Mouse (Mus musculus) cerebellum, adult 2 months (tissue): Measurements from ENCODE around the gene Mllt1. TPM values are rescaled to one million over a fixed set of nuclear protein-coding genes. Genes with fewer than 3 reads are reported as not detected.

Source experiments
- DNase-seq, 2 experiments: peaks; one replicate each; pipeline ENCODE4 v3.0.0; 2021
- H3K27ac ChIP-seq: fragments of 200-500 bp; 2 replicates; pipeline ENCODE4 v1.5.1; 2012; ENCODE audit warnings: low read length, control low read depth, inconsistent platforms; ENCODE audit not compliant: insufficient read depth
- H3K27me3 ChIP-seq: fragments of 200-500 bp; 2 replicates; pipeline ENCODE4 v1.6.1; 2012; ENCODE audit warnings: inconsistent platforms, mild to moderate bottlenecking, low read length, moderate library complexity; ENCODE audit not compliant: control insufficient read depth, insufficient read depth
- H3K4me1 ChIP-seq: fragments of 200-500 bp; 2 replicates; pipeline ENCODE4 v1.6.1; 2011; ENCODE audit warnings: low read length; ENCODE audit not compliant: control insufficient read depth, insufficient read depth
- H3K4me3 ChIP-seq: fragments of 200-500 bp; replicated peaks from 2 replicates; pipeline ENCODE3; 2011; ENCODE audit warnings: mild to moderate bottlenecking, low read depth, low read length, control low read depth; ENCODE audit not compliant: insufficient read depth
- CTCF ChIP-seq: fragments of 200-500 bp; IDR thresholded peaks from 2 replicates; pipeline ENCODE4 v1.5.1; 2011; ENCODE audit warnings: low read depth, mild to moderate bottlenecking, control low read depth, low read length, moderate library complexity, borderline replicate concordance; ENCODE audit not compliant: insufficient read depth
- POLR2A ChIP-seq: fragments of 200-500 bp; IDR thresholded peaks from 2 replicates; pipeline ENCODE4 v1.6.1; 2011; ENCODE audit warnings: low read length, control low read depth, borderline replicate concordance; ENCODE audit not compliant: insufficient read depth
- WGBS: fragments of 180-500 bp; shearing (Covaris S2); methylation state at CpG from one replicate; pipeline ENCODE4 v1.1.7; 2018; 5-methylcytosine and 5-hydroxymethylcytosine counted together
- polyA plus RNA-seq: library from polyadenylated mRNA; depleted of rRNA; stranded (reverse); fragments of >200 nt; gene quantifications from 2 replicates; pipeline ENCODE4 v1.2.3, GENCODE M21; 2012

Gene Mllt1
- polyA plus RNA-seq, 1 experiment, result 45.7 TPM

- Histone ChIP-seq H3K4me1 (no peaks in the 10 kb centered on the region), H3K4me3 (no peak within 1 kb of the TSS), H3K27ac (no peak within 1 kb of the TSS), H3K27me3 (no peaks in the 10 kb centered on the region)
- no peak for TF ChIP-seq POLR2A
- no peak for TF ChIP-seq CTCF
- 81% methylated on average over 2 of the region's 2 CpGs for WGBS
- DNase-seq, result no peak
Measured at GRCm38 (mm10) chr17:56874237-56874636, 61.0 kb downstream of the Mllt1 start, which contains the start of gene Acsbg2. TSS of gene Acsbg2 (minus strand) at chr17:56874447.

- H3K27me3 ChIP-seq, result no peaks in the 10 kb centered on the region
- DNase-seq, result no peak
- WGBS, result 73% methylated on average over 7 of the region's 7 CpGs
- no peaks in the 10 kb centered on the region for H3K4me1 ChIP-seq
- no peak overlapping the region for H3K4me3 ChIP-seq
- no peak overlapping the region for H3K27ac ChIP-seq
- TF ChIP-seq POLR2A (no peak), CTCF (no peak)
Measured at GRCm38 (mm10) chr17:56872512-56872911, 62.7 kb downstream of the Mllt1 start.

DNA sequence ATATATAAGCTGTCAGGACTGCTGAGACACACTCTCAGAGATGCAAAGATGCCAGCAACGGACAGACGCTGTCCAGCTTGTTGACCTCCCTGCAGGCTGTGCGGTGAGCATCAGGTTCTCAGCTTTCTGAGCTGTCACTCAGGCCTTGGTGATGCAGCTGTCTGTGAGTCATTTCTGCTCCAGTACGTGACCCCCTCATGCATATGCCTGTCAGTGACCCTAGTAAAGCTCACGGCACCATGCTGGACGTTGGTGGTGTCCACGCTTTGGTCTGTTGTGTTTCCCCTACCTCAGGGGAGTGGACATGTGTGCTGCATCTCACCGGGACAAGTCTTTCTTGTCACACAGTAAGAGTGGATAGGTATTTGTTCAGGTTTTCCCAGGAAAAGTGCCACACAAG lies 63.4 kb downstream of the Mllt1 start:
- no peaks in the 10 kb centered on the region for H3K4me1 ChIP-seq
- no peak overlapping the region for H3K27ac ChIP-seq
- TF ChIP-seq POLR2A (no peak), CTCF (no peak)
- DNase-seq, result no peak
- no peak overlapping the region for H3K4me3 ChIP-seq
- no peaks in the 10 kb centered on the region for H3K27me3 ChIP-seq
- 52% methylated on average over 8 of the region's 8 CpGs for whole genome bisulfite sequencing

- Histone ChIP-seq H3K4me1 (no peaks in the 10 kb centered on the region), H3K27me3 (no peaks in the 10 kb centered on the region), H3K27ac (no peak overlapping the region), H3K4me3 (no peak overlapping the region)
- TF ChIP-seq CTCF (no peak), POLR2A (no peak)
- 79% methylated on average over 15 of the region's 15 CpGs for WGBS
- DNase-seq, result no peak
Measured at GRCm38 (mm10) chr17:56870287-56870953, 64.8 kb downstream of the Mllt1 start.

- H3K27ac ChIP-seq, result no peak overlapping the region
- no peak for DNase-seq
- 65% methylated on average over 9 of the region's 9 CpGs for WGBS
- no peak overlapping the region for H3K4me3 ChIP-seq
- H3K27me3 ChIP-seq, result no peaks in the 10 kb centered on the region
- no peaks in the 10 kb centered on the region for H3K4me1 ChIP-seq
- no peak for TF ChIP-seq CTCF
- TF ChIP-seq POLR2A, result no peak
Measured at GRCm38 (mm10) chr17:56869481-56869977, 65.7 kb downstream of the Mllt1 start.

DNA sequence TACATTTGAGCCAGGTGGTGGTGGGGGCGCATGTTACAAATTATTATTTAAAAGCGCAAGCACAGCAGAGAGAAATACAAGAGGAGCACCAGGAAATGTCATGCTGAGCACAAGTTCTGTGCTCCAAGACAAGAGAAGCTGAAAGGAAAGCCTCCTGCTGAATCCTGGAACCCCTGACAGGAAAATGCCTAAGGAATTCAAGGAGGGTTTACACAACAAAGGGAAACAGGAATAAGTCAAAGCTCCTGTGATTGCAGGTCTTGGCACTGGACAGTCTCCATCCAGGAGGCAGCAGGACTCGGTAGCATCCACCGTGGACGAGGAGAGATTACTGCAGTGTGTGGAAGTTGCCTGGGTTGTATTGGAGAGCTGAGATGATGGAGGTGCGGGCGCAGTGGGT lies 69.1 kb downstream of the Mllt1 start:
- no peak for TF ChIP-seq POLR2A
- TF ChIP-seq CTCF, result no peak
- no peak for DNase-seq
- Histone ChIP-seq H3K4me1 (no peaks in the 10 kb centered on the region), H3K27me3 (no peaks in the 10 kb centered on the region), H3K4me3 (no peak overlapping the region), H3K27ac (no peak overlapping the region)
- 57% methylated on average over 7 of the region's 7 CpGs for WGBS

- Histone ChIP-seq H3K27me3 (no peaks in the 10 kb centered on the region), H3K27ac (no peak overlapping the region), H3K4me1 (no peaks in the 10 kb centered on the region), H3K4me3 (no peak overlapping the region)
- 70% methylated on average over 3 of the region's 3 CpGs for WGBS
- no peak for DNase-seq
- TF ChIP-seq POLR2A (no peak), CTCF (no peak)
Measured at GRCm38 (mm10) chr17:56861197-56861596, 74.0 kb downstream of the Mllt1 start.

DNA sequence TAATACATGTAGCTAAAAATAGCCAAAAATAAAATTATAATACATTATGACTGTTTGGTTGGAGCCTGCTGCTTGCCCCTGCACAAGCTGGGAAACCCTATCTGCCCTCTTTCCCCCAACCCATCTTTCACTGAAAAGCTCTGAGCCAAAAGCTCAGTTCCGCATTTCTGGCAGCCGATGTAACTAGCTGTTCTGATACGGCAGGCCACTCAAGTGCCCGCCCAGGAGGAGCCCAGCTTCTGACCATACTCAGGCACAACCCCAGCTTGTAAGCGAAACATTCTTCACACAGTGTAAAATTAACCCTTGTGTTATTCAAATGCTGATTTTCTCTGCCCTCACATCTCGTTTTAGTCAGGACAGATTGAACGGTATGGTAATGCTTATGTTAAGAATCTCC lies 76.3 kb downstream of the Mllt1 start:
- TF ChIP-seq POLR2A (no peak), CTCF (no peak)
- 21% methylated on average over 7 of the region's 7 CpGs for WGBS
- no peak for DNase-seq
- Histone ChIP-seq H3K4me1 (no peaks in the 10 kb centered on the region), H3K27ac (no peak overlapping the region), H3K27me3 (no peaks in the 10 kb centered on the region), H3K4me3 (no peak overlapping the region)
